Mouse (Mus musculus) ES-E14 (cell line): ENCODE results near the gene BC048403.

Experiments
- CHD2 ChIP-seq: IDR thresholded peaks from 2 replicates; pipeline ENCODE4 v1.6.1; 2014; ENCODE audit warnings: mild to moderate bottlenecking, low read depth, low read length, inconsistent platforms
- HCFC1 ChIP-seq: IDR thresholded peaks from 2 replicates; pipeline ENCODE4 v1.6.1; 2012; ENCODE audit warnings: low read length, inconsistent platforms, borderline replicate concordance; ENCODE audit not compliant: insufficient read depth
- MAFK ChIP-seq: IDR thresholded peaks from 2 replicates; pipeline ENCODE4 v1.6.1; 2014; ENCODE audit warnings: mild to moderate bottlenecking, low read depth, low read length, inconsistent platforms; ENCODE audit not compliant: insufficient read depth
- ZC3H11A ChIP-seq: IDR thresholded peaks from 2 replicates; pipeline ENCODE4 v1.6.1; 2012; ENCODE audit warnings: low read depth, mild to moderate bottlenecking, inconsistent platforms, low read length, borderline replicate concordance

DNA sequence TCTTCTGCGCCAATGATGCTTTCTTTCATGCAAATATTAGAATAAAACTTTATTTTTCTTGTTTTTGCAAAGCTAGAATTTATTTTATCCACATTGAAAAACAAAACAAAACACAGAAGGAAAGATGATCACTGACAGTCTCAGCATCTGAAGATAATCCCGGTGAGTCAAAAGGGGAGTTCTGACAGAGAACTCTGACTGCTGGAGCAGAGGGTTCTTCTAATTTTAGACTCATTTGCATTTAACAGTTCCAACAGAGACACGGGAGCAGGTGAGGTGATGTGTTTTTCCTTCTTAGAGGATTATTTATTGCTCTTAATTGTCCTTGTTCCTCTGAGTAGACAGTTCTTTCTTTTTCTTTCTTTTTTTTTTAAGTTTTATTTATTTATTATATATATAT is 36.3 kb downstream of the BC048403 start:
- TF ChIP-seq MAFK = no peak
- TF ChIP-seq CHD2 = no peak
- no peak for TF ChIP-seq HCFC1
- TF ChIP-seq ZC3H11A = no peak
